Mouse (Mus musculus): ENCODE data around the gene Olfr1417. TPM values are rescaled to one million over a fixed set of nuclear protein-coding genes. Genes with fewer than 3 reads are reported as not detected.

Olfr1417 gene
- total and polyA plus RNA-seq, 2 experiments from 2014 or later, result 0.20 TPM; not detected in 1

GRCm38 (mm10) chr19:11804423-11804822, 34.6 kb downstream of the Olfr1417 start:
- WGBS, result 69% methylated on average over 1 of the region's 1 CpGs
- TF ChIP-seq CTCF (IDR thresholded peaks at IDR 0.05; ENCODE audit: low read depth), result no peak
- DNase-seq (ENCODE audit: low spot score) (no peak), ATAC-seq (no peak)
- H3K9ac ChIP-seq (replicated peaks; ENCODE audit: low read length), result no peak overlapping the region
- no peaks in the 10 kb centered on the region for H3K4me1 ChIP-seq (ENCODE audit: insufficient read depth, low read length)
- H3K36me3 ChIP-seq (ENCODE audit: insufficient read depth, low read length), result no peaks in the 10 kb centered on the region
- no peak overlapping the region for H3K4me3 ChIP-seq (ENCODE audit: low read length)
- H3K27ac ChIP-seq, result no peak overlapping the region
- H3K27me3 ChIP-seq (ENCODE audit: insufficient read depth, low read length), result no peaks in the 10 kb centered on the region
- no peak overlapping the region for H3K4me2 ChIP-seq (ENCODE audit: low read depth, low read length)
- no peaks in the 10 kb centered on the region for H3K9me3 ChIP-seq (ENCODE audit: low read length)

GRCm38 (mm10) chr19:11800531-11801315, 38.3 kb downstream of the Olfr1417 start:
- Histone ChIP-seq H3K36me3 (ENCODE audit: insufficient read depth, low read length) (no peaks in the 10 kb centered on the region), H3K4me1 (ENCODE audit: insufficient read depth, low read length) (no peaks in the 10 kb centered on the region), H3K27ac (no peak overlapping the region), H3K9me3 (ENCODE audit: low read length) (no peaks in the 10 kb centered on the region), H3K27me3 (ENCODE audit: insufficient read depth, low read length) (no peaks in the 10 kb centered on the region), H3K9ac (replicated peaks; ENCODE audit: low read length) (no peak overlapping the region), H3K4me3 (ENCODE audit: low read length) (no peak overlapping the region), H3K4me2 (ENCODE audit: low read depth, low read length) (no peak overlapping the region)
- TF ChIP-seq CTCF (IDR thresholded peaks at IDR 0.05; ENCODE audit: low read depth), result peak; percentile 20
- ATAC-seq (no peak), DNase-seq (ENCODE audit: low spot score) (no peak)
- 78% methylated on average over 8 of the region's 8 CpGs for whole genome bisulfite sequencing

- 87% methylated on average over 6 of the region's 6 CpGs for WGBS
- Histone ChIP-seq H3K4me2 (ENCODE audit: low read depth, low read length) (no peak overlapping the region), H3K27me3 (ENCODE audit: insufficient read depth, low read length) (no peaks in the 10 kb centered on the region), H3K4me1 (ENCODE audit: insufficient read depth, low read length) (no peaks in the 10 kb centered on the region), H3K36me3 (ENCODE audit: insufficient read depth, low read length) (no peaks in the 10 kb centered on the region), H3K9me3 (ENCODE audit: low read length) (no peaks in the 10 kb centered on the region), H3K27ac (no peak overlapping the region), H3K9ac (replicated peaks; ENCODE audit: low read length) (no peak overlapping the region), H3K4me3 (ENCODE audit: low read length) (no peak overlapping the region)
- DNase-seq (ENCODE audit: low spot score) (no peak), ATAC-seq (no peak)
- TF ChIP-seq CTCF (IDR thresholded peaks at IDR 0.05; ENCODE audit: low read depth), result no peak
Observed at GRCm38 (mm10) chr19:11794447-11794846, 44.6 kb downstream of the Olfr1417 start.

- Histone ChIP-seq H3K9ac (replicated peaks; ENCODE audit: low read length) (no peak overlapping the region), H3K36me3 (ENCODE audit: insufficient read depth, low read length) (no peaks in the 10 kb centered on the region), H3K9me3 (ENCODE audit: low read length) (no peaks in the 10 kb centered on the region), H3K27me3 (ENCODE audit: insufficient read depth, low read length) (no peaks in the 10 kb centered on the region), H3K27ac (no peak overlapping the region), H3K4me1 (ENCODE audit: insufficient read depth, low read length) (no peaks in the 10 kb centered on the region), H3K4me3 (ENCODE audit: low read length) (no peak overlapping the region), H3K4me2 (ENCODE audit: low read depth, low read length) (no peak overlapping the region)
- 87% methylated on average over 2 of the region's 2 CpGs for WGBS
- DNase-seq (ENCODE audit: low spot score) (no peak), ATAC-seq (no peak)
- no peak for TF ChIP-seq CTCF (IDR thresholded peaks at IDR 0.05; ENCODE audit: low read depth)
Observed at GRCm38 (mm10) chr19:11793741-11794359, 45.2 kb downstream of the Olfr1417 start.

- H3K27ac ChIP-seq, result no peak overlapping the region
Observed at GRCm38 (mm10) chr19:11791825-11792224, 47.2 kb downstream of the Olfr1417 start.

GRCm38 (mm10) chr19:11788876-11789275, 50.1 kb downstream of the Olfr1417 start:
- no peak for TF ChIP-seq CTCF (IDR thresholded peaks at IDR 0.05; ENCODE audit: low read depth)
- peaks cover 5% of the 10 kb centered on the region; the same call in 1 of the 2 replicates for H3K36me3 ChIP-seq (ENCODE audit: insufficient read depth, low read length)
- no peaks in the 10 kb centered on the region for H3K27me3 ChIP-seq (ENCODE audit: insufficient read depth, low read length)
- WGBS, result 89% methylated on average over 6 of the region's 6 CpGs
- ATAC-seq (no peak), DNase-seq (ENCODE audit: low spot score) (no peak)
- no peaks in the 10 kb centered on the region for H3K9me3 ChIP-seq (ENCODE audit: low read length)
- no peak overlapping the region for H3K9ac ChIP-seq (replicated peaks; ENCODE audit: low read length)
- no peak overlapping the region for H3K4me2 ChIP-seq (ENCODE audit: low read depth, low read length)
- no peak overlapping the region for H3K27ac ChIP-seq
- no peaks in the 10 kb centered on the region for H3K4me1 ChIP-seq (ENCODE audit: insufficient read depth, low read length)
- no peak overlapping the region for H3K4me3 ChIP-seq (ENCODE audit: low read length)

More at GRCm38 (mm10) chr19:11791825-11792224, 47.2 kb downstream of the Olfr1417 start:
- H3K4me3 ChIP-seq (ENCODE audit: low read length), result no peak overlapping the region
- ATAC-seq, result no peak
- WGBS, result 68% methylated on average over 5 of the region's 5 CpGs
- H3K4me1 ChIP-seq (ENCODE audit: insufficient read depth, low read length), result no peaks in the 10 kb centered on the region
- peaks cover 5% of the 10 kb centered on the region; the same call in 1 of the 2 replicates for H3K36me3 ChIP-seq (ENCODE audit: insufficient read depth, low read length)
- H3K9ac ChIP-seq (replicated peaks; ENCODE audit: low read length), result no peak overlapping the region
- no peaks in the 10 kb centered on the region for H3K9me3 ChIP-seq (ENCODE audit: low read length)
- no peak for TF ChIP-seq CTCF (IDR thresholded peaks at IDR 0.05; ENCODE audit: low read depth)
- no peak overlapping the region for H3K4me2 ChIP-seq (ENCODE audit: low read depth, low read length)
- DNase-seq (ENCODE audit: low spot score), result no peak
- no peaks in the 10 kb centered on the region for H3K27me3 ChIP-seq (ENCODE audit: insufficient read depth, low read length)

- H3K9ac ChIP-seq (replicated peaks; ENCODE audit: low read length), result no peak overlapping the region
- WGBS, result 89% methylated on average over 6 of the region's 6 CpGs
Observed at GRCm38 (mm10) chr19:11787826-11788225, 51.2 kb downstream of the Olfr1417 start.

More at GRCm38 (mm10) chr19:11787826-11788225, 51.2 kb downstream of the Olfr1417 start:
- H3K4me2 ChIP-seq (ENCODE audit: low read depth, low read length), result no peak overlapping the region
- ATAC-seq, result no peak
- TF ChIP-seq CTCF (IDR thresholded peaks at IDR 0.05; ENCODE audit: low read depth), result no peak
- H3K9me3 ChIP-seq (ENCODE audit: low read length), result no peaks in the 10 kb centered on the region
- H3K4me1 ChIP-seq (ENCODE audit: insufficient read depth, low read length), result no peaks in the 10 kb centered on the region
- H3K27ac ChIP-seq, result no peak overlapping the region
- H3K4me3 ChIP-seq (ENCODE audit: low read length), result no peak overlapping the region
- H3K36me3 ChIP-seq (ENCODE audit: insufficient read depth, low read length), result peaks cover 5% of the 10 kb centered on the region; the same call in 1 of the 2 replicates
- H3K27me3 ChIP-seq (ENCODE audit: insufficient read depth, low read length), result no peaks in the 10 kb centered on the region
- DNase-seq (ENCODE audit: low spot score), result no peak
